Mouse (Mus musculus) hindbrain, embryonic 16.5 days (tissue): ENCODE data around the gene Tmem41b. TPM values are rescaled to one million over a fixed set of nuclear protein-coding genes. Genes with fewer than 3 reads are reported as not detected.

Experiments used
- ATAC-seq: fragments of 200-750 bp; cut with Nextera tagmentation; 2 replicates; pipeline ENCODE4 v1.8.0; 2017; ENCODE audit warnings: moderate TSS enrichment, moderate library complexity
- H3K27ac ChIP-seq: fragments of 300-500 bp; sonication (generic); 2 replicates; pipeline ENCODE4 v1.5.1; 2014; ENCODE audit warnings: low read depth, mild to moderate bottlenecking, control low read depth, low read length, moderate library complexity
- H3K27me3 ChIP-seq: fragments of 300-500 bp; sonication (generic); replicated peaks from 2 replicates; pipeline ENCODE4 v1.6.1; 2014; ENCODE audit warnings: low read length; ENCODE audit not compliant: control insufficient read depth, insufficient read depth
- H3K36me3 ChIP-seq: fragments of 300-500 bp; sonication (generic); 2 replicates; pipeline ENCODE4 v1.6.1; 2014; ENCODE audit warnings: mild to moderate bottlenecking, low read length, moderate library complexity, mixed read lengths; ENCODE audit not compliant: control insufficient read depth, insufficient read depth
- H3K4me1 ChIP-seq: fragments of 300-500 bp; sonication (generic); 2 replicates; pipeline ENCODE4 v1.6.1; 2014; ENCODE audit warnings: low read depth, low read length; ENCODE audit not compliant: control insufficient read depth, insufficient read depth
- H3K4me2 ChIP-seq: fragments of 300-500 bp; sonication (generic); 2 replicates; pipeline ENCODE4 v1.6.1; 2014; ENCODE audit warnings: mild to moderate bottlenecking, low read length, control low read depth, moderate library complexity
- H3K4me3 ChIP-seq: fragments of 300-500 bp; sonication (generic); 2 replicates; pipeline ENCODE4 v1.5.1; 2014; ENCODE audit warnings: mild to moderate bottlenecking, low read length, control low read depth, moderate library complexity
- H3K9ac ChIP-seq: fragments of 300-500 bp; sonication (generic); 2 replicates; pipeline ENCODE4 v1.6.1; 2014; ENCODE audit warnings: low read depth, mild to moderate bottlenecking, control low read depth, low read length, moderate library complexity
- H3K9me3 ChIP-seq: fragments of 300-500 bp; sonication (generic); 2 replicates; pipeline ENCODE4 v1.6.1; 2014; ENCODE audit warnings: mild to moderate bottlenecking, low read length, moderate library complexity; ENCODE audit not compliant: control insufficient read depth
- WGBS: fragments of 180-500 bp; shearing (Covaris S2); extraction: QIAGEN DNeasy Blood & Tissue Kit; methylation state at CpG from one replicate; pipeline ENCODE4 v1.1.7; 2014; 5-methylcytosine and 5-hydroxymethylcytosine counted together
- polyA plus RNA-seq: library from polyadenylated mRNA; unstranded; fragments of >200 nt; fragmentation: Nextera tagmentation; extraction: Ambion mirVana; gene quantifications from 2 replicates; pipeline ENCODE4 v1.2.1, GENCODE M21; 2015

Tmem41b gene
- polyA plus RNA-seq, 1 experiment from 2014 or later, result 65.8 TPM

- Histone ChIP-seq H3K36me3 (no peaks in the 10 kb centered on the region), H3K9ac (no peak overlapping the region), H3K4me1 (peaks cover 4% of the 10 kb centered on the region; the same call in 1 of the 2 replicates), H3K4me2 (no peak overlapping the region), H3K9me3 (no peaks in the 10 kb centered on the region), H3K4me3 (no peak overlapping the region), H3K27me3 (no peaks in the 10 kb centered on the region), H3K27ac (no peak overlapping the region)
- no peak for ATAC-seq
Measured at GRCm38 (mm10) chr7:109965658-109966057, 21.1 kb downstream of the Tmem41b start.

GRCm38 (mm10) chr7:109963707-109964106, 23.0 kb downstream of the Tmem41b start:
- WGBS, result 96% methylated on average over 4 of the region's 4 CpGs
- ATAC-seq, result no peak
- no peak overlapping the region for H3K27ac ChIP-seq

GRCm38 (mm10) chr7:109962596-109962995, 24.1 kb downstream of the Tmem41b start:
- H3K4me3 ChIP-seq, result no peak overlapping the region

More at GRCm38 (mm10) chr7:109963707-109964106, 23.0 kb downstream of the Tmem41b start:
- Histone ChIP-seq H3K9me3 (no peaks in the 10 kb centered on the region), H3K4me2 (no peak overlapping the region), H3K36me3 (no peaks in the 10 kb centered on the region), H3K4me1 (peaks cover 5% of the 10 kb centered on the region), H3K4me3 (no peak overlapping the region), H3K9ac (no peak overlapping the region), H3K27me3 (no peaks in the 10 kb centered on the region)

GRCm38 (mm10) chr7:109961570-109961969, 25.2 kb downstream of the Tmem41b start:
- Histone ChIP-seq H3K27me3 (no peaks in the 10 kb centered on the region), H3K9me3 (no peaks in the 10 kb centered on the region), H3K4me2 (no peak overlapping the region), H3K4me3 (no peak overlapping the region), H3K36me3 (no peaks in the 10 kb centered on the region), H3K4me1 (peaks cover 20% of the 10 kb centered on the region), H3K9ac (no peak overlapping the region), H3K27ac (no peak overlapping the region)
- ATAC-seq, result no peak
- WGBS, result 70% methylated on average over 2 of the region's 2 CpGs

More at GRCm38 (mm10) chr7:109962596-109962995, 24.1 kb downstream of the Tmem41b start:
- no peak overlapping the region for H3K9ac ChIP-seq
- no peaks in the 10 kb centered on the region for H3K27me3 ChIP-seq
- no peak for ATAC-seq
- H3K4me1 ChIP-seq, result peaks cover 15% of the 10 kb centered on the region
- no peak overlapping the region for H3K27ac ChIP-seq
- H3K9me3 ChIP-seq, result no peaks in the 10 kb centered on the region
- WGBS, result 73% methylated on average over 4 of the region's 4 CpGs
- H3K36me3 ChIP-seq, result no peaks in the 10 kb centered on the region
- no peak overlapping the region for H3K4me2 ChIP-seq

GRCm38 (mm10) chr7:109960613-109961154, 26.0 kb downstream of the Tmem41b start:
- peak overlapping the region; percentile 98 for H3K9ac ChIP-seq
- H3K4me1 ChIP-seq, result peaks cover 20% of the 10 kb centered on the region
- H3K9me3 ChIP-seq, result no peaks in the 10 kb centered on the region
- peak overlapping the region; percentile 88 for H3K4me3 ChIP-seq
- no peaks in the 10 kb centered on the region for H3K27me3 ChIP-seq
- peak; percentile 87 for ATAC-seq
- 9% methylated on average over 13 of the region's 13 CpGs for WGBS
- H3K36me3 ChIP-seq, result no peaks in the 10 kb centered on the region
- peak overlapping the region; percentile 63 for H3K4me2 ChIP-seq
- H3K27ac ChIP-seq, result peak overlapping the region; percentile 95

- Histone ChIP-seq H3K9me3 (no peaks in the 10 kb centered on the region), H3K36me3 (no peaks in the 10 kb centered on the region), H3K9ac (peak within 1 kb of the TSS; percentile 98), H3K27me3 (no peaks in the 10 kb centered on the region), H3K27ac (peak within 1 kb of the TSS; percentile 95), H3K4me2 (peak within 1 kb of the TSS; percentile 63), H3K4me3 (peak within 1 kb of the TSS; percentile 88), H3K4me1 (peaks cover 26% of the 10 kb centered on the region)
- ATAC-seq, result peak; percentile 94
- under 1% methylated on average over 79 of the region's 107 CpGs for WGBS
Measured at GRCm38 (mm10) chr7:109959716-109960612, 26.8 kb downstream of the Tmem41b start, which contains the start of gene Dennd5a. Gene Dennd5a, minus strand, starts transcription at chr7:109960470.

GRCm38 (mm10) chr7:109958843-109959715, 27.6 kb downstream of the Tmem41b start:
- H3K4me2 ChIP-seq, result peak overlapping the region; percentile 63
- no peaks in the 10 kb centered on the region for H3K27me3 ChIP-seq
- H3K4me1 ChIP-seq, result peaks cover 29% of the 10 kb centered on the region
- no peaks in the 10 kb centered on the region for H3K9me3 ChIP-seq
- 6% methylated on average over 18 of the region's 18 CpGs for WGBS
- peak overlapping the region; percentile 88 for H3K4me3 ChIP-seq
- no peaks in the 10 kb centered on the region for H3K36me3 ChIP-seq
- H3K27ac ChIP-seq, result peak overlapping the region; percentile 95; the same call in 1 of the 2 replicates
- peak overlapping the region; percentile 98 for H3K9ac ChIP-seq
- ATAC-seq, result no peak; the same call in 1 of the 2 replicates

- H3K4me3 ChIP-seq, result peak overlapping the region; percentile 88
- H3K9me3 ChIP-seq, result no peaks in the 10 kb centered on the region
- peak overlapping the region; percentile 98 for H3K9ac ChIP-seq
- WGBS, result 60% methylated on average over 8 of the region's 8 CpGs
- H3K36me3 ChIP-seq, result no peaks in the 10 kb centered on the region
- peak overlapping the region; percentile 23; the same call in 1 of the 2 replicates for H3K27ac ChIP-seq
- H3K27me3 ChIP-seq, result no peaks in the 10 kb centered on the region
- no peak for ATAC-seq
- peak overlapping the region; percentile 63 for H3K4me2 ChIP-seq
- peaks cover 29% of the 10 kb centered on the region for H3K4me1 ChIP-seq
Measured at GRCm38 (mm10) chr7:109957996-109958789, 28.5 kb downstream of the Tmem41b start.
